Mouse (Mus musculus): ENCODE measurements around the gene Relch. TPM values are rescaled to one million over a fixed set of nuclear protein-coding genes. Genes with fewer than 3 reads are reported as not detected.
A peak's percentile ranks its signal among the peaks of the same experiment; 100 is the strongest.

Relch gene
- total and polyA plus RNA-seq, 3 experiments: 29.2 to 41.9 (median 39.0) TPM

DNA sequence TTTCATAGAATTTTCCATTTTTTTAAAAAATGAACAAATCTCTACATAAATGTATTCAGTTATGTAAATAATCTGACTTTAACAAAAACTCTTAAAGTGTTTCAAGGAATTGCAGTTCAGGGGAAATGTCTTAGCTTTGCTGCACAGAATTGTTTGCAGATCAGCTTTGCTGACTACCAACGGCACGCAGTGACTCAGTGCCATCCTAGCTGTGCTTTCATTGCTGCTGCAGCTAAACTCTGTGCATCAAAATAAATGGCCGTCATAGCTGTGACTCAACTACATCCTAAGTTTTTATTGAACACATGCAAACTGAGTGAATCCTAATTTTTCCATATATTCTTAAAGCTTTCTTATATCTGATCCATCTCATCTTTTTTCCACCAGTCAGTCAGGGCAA lies 21.8 kb downstream of the Relch start:
- no peak overlapping the region for H3K4me3 ChIP-seq (ENCODE audit: control insufficient read depth in 1 of 2, insufficient read depth in 1 of 2, low read depth in 2 of 2, low read length in 2 of 2)
- H3K9me3 ChIP-seq (replicated peaks; ENCODE audit: insufficient read depth, low read length): no peaks in the 10 kb centered on the region
- no peaks in the 10 kb centered on the region for H3K27me3 ChIP-seq (ENCODE audit: control insufficient read depth in 1 of 2, insufficient read depth in 2 of 2, low read length in 2 of 2)
- H3K27ac ChIP-seq (ENCODE audit: control insufficient read depth, low read depth, low read length): no peak overlapping the region
- no peak for TF ChIP-seq USF1 (IDR thresholded peaks at IDR 0.05; ENCODE audit: low read depth, low read length)
- TF ChIP-seq EP300 (IDR thresholded peaks at IDR 0.05; ENCODE audit: low read depth in 1 of 2, low read length in 2 of 2): no peak
- TF ChIP-seq MAX (IDR thresholded peaks at IDR 0.05; ENCODE audit: low read length): no peak
- H3K9ac ChIP-seq (ENCODE audit: control insufficient read depth, low read depth, low read length, poor library complexity, severe bottlenecking): no peak overlapping the region
- H3K4me1 ChIP-seq (ENCODE audit: control insufficient read depth in 1 of 2, insufficient read depth in 2 of 2, low read length in 2 of 2): peaks cover 0 to 10% of the 10 kb centered on the region in 2 experiments; a peak in 3 of 4 replicates
- peaks cover 2% of the 10 kb centered on the region; the same call in 1 of the 2 replicates for H3K79me2 ChIP-seq (ENCODE audit: control insufficient read depth, insufficient read depth, low read length, poor library complexity)
- H3K36me3 ChIP-seq (ENCODE audit: control insufficient read depth in 1 of 2, insufficient read depth in 2 of 2, low read length in 2 of 2): peaks cover 9 to 39% of the 10 kb centered on the region in 2 experiments
- DNase-seq (ENCODE audit: low read depth, low spot score): no peak

DNA sequence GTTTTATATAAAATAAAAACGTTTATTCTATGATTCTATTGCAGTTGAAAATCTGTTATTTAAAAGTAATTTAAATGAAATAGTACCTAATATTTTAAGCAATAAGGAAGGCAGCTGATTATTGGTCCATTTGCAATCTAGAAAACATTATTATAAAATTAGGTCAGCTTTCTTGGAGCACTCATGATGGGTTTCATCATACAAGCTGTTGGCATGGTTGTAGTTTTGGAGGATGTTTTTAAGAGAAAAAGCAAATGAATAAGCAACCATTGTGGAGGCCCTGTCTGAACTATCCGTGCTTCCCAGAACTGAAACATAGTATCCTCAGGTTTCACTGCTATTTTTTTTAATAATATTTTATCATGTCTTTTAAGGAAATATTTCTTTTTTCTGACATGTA lies 31.9 kb downstream of the Relch start:
- Histone ChIP-seq H3K9me3 (replicated peaks; ENCODE audit: insufficient read depth, low read length) (no peaks in the 10 kb centered on the region), H3K27me3 (ENCODE audit: control insufficient read depth in 1 of 2, insufficient read depth in 2 of 2, low read length in 2 of 2) (no peaks in the 10 kb centered on the region), H3K79me2 (ENCODE audit: control insufficient read depth, insufficient read depth, low read length, poor library complexity) (no peaks in the 10 kb centered on the region; the same call in 1 of the 2 replicates), H3K4me3 (ENCODE audit: control insufficient read depth in 1 of 2, insufficient read depth in 1 of 2, low read depth in 2 of 2, low read length in 2 of 2) (no peak overlapping the region), H3K9ac (ENCODE audit: control insufficient read depth, low read depth, low read length, poor library complexity, severe bottlenecking) (no peak overlapping the region), H3K27ac (ENCODE audit: control insufficient read depth, low read depth, low read length) (no peak overlapping the region), H3K4me1 (ENCODE audit: control insufficient read depth in 1 of 2, insufficient read depth in 2 of 2, low read length in 2 of 2) (no peaks in the 10 kb centered on the region), H3K36me3 (ENCODE audit: control insufficient read depth in 1 of 2, insufficient read depth in 2 of 2, low read length in 2 of 2) (peaks cover 5 to 26% of the 10 kb centered on the region in 2 experiments)
- no peak for TF ChIP-seq POLR2AphosphoS2 (IDR thresholded peaks at IDR 0.05; ENCODE audit: low read length)
- TF ChIP-seq JUND (IDR thresholded peaks at IDR 0.05; ENCODE audit: low read depth, low read length): no peak
- TF ChIP-seq CHD1 (IDR thresholded peaks at IDR 0.05; ENCODE audit: low read depth, low read length): no peak
- TF ChIP-seq MYB (IDR thresholded peaks at IDR 0.05; ENCODE audit: low read depth, low read length): no peak
- TF ChIP-seq CTCF (IDR thresholded peaks at IDR 0.05 in 2 of 3, conservative IDR thresholded peaks at IDR 0.05 in 1 of 3; ENCODE audit: control insufficient read depth in 1 of 3, insufficient read depth in 1 of 3, low read depth in 2 of 3, low read length in 3 of 3, poor library complexity in 1 of 3, severe bottlenecking in 1 of 3): no peak
- no peak for TF ChIP-seq ZC3H11A (IDR thresholded peaks at IDR 0.05; ENCODE audit: low read depth, low read length)
- no peak for TF ChIP-seq ZMIZ1 (IDR thresholded peaks at IDR 0.05; ENCODE audit: low read depth, low read length)
- TF ChIP-seq MYC (IDR thresholded peaks at IDR 0.05; ENCODE audit: low read depth, low read length): no peak
- TF ChIP-seq USF2 (IDR thresholded peaks at IDR 0.05; ENCODE audit: borderline replicate concordance in 1 of 2, insufficient read depth in 1 of 2, low read depth in 1 of 2, low read length in 2 of 2): no peak
- TF ChIP-seq HCFC1 (IDR thresholded peaks at IDR 0.05; ENCODE audit: low read depth, low read length): no peak
- DNase-seq (ENCODE audit: low read depth, low spot score): no peak

DNA sequence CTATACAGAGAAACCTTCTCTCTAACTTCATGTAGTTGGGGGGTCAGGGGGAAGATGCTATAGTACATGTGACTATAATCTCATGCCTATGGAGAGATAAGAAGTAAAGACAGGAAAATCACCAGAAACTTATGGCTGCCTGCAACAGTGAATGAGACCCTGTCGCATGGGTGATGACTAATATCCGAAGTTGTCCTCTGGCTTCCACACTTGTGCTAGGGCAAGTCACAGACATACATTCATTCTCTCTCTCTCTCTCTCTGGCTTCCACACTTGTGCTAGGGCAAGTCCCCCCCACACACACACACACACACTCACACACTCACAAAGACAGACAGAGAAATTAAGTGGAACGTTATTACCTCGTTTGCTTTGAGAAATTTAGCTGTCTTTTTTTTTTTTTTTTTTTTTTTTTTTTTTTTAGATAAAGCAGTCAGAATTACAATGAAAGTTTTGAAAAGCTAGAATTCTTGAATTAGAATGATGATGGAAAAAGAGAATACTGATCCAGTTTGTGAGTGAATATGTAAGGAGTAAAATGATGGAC lies 37.4 kb downstream of the Relch start:
- H3K27ac ChIP-seq (ENCODE audit: control insufficient read depth, low read depth, low read length): no peak overlapping the region
- TF ChIP-seq SMC3 (IDR thresholded peaks at IDR 0.05; ENCODE audit: low read depth, low read length): no peak
- TF ChIP-seq POLR2AphosphoS5 (IDR thresholded peaks at IDR 0.05; ENCODE audit: borderline replicate concordance, low read depth, low read length): no peak
- TF ChIP-seq POLR2AphosphoS2 (IDR thresholded peaks at IDR 0.05; ENCODE audit: low read length): no peak
- peak; percentile 60 for TF ChIP-seq ZNF384 (IDR thresholded peaks at IDR 0.05; ENCODE audit: low read depth, low read length)
- no peak for TF ChIP-seq MXI1 (IDR thresholded peaks at IDR 0.05; ENCODE audit: low read depth, low read length)
- no peak for TF ChIP-seq RAD21 (IDR thresholded peaks at IDR 0.05; ENCODE audit: low read depth, low read length)
- no peak for DNase-seq (ENCODE audit: low read depth, low spot score)

More for the DNA sequence above, 37.4 kb downstream of the Relch start:
- H3K9me3 ChIP-seq (replicated peaks; ENCODE audit: insufficient read depth, low read length): no peaks in the 10 kb centered on the region
- no peak overlapping the region for H3K4me3 ChIP-seq (ENCODE audit: control insufficient read depth in 1 of 2, insufficient read depth in 1 of 2, low read depth in 2 of 2, low read length in 2 of 2)
- no peaks in the 10 kb centered on the region for H3K27me3 ChIP-seq (ENCODE audit: control insufficient read depth in 1 of 2, insufficient read depth in 2 of 2, low read length in 2 of 2)
- H3K4me1 ChIP-seq (ENCODE audit: control insufficient read depth in 1 of 2, insufficient read depth in 2 of 2, low read length in 2 of 2): peaks cover 0 to 5% of the 10 kb centered on the region in 2 experiments; a peak in 1 of 4 replicates
- H3K36me3 ChIP-seq (ENCODE audit: control insufficient read depth in 1 of 2, insufficient read depth in 2 of 2, low read length in 2 of 2): peaks cover 0 to 35% of the 10 kb centered on the region in 2 experiments; a peak in 2 of 4 replicates
- H3K9ac ChIP-seq (ENCODE audit: control insufficient read depth, low read depth, low read length, poor library complexity, severe bottlenecking): no peak overlapping the region
- H3K79me2 ChIP-seq (ENCODE audit: control insufficient read depth, insufficient read depth, low read length, poor library complexity): no peaks in the 10 kb centered on the region
